Mouse (Mus musculus) splenic B cell, adult 2 months (primary cell): ENCODE measurements around the gene Kirrel3.

ENCODE experiments used
- DNase-seq: peaks from one replicate; pipeline ENCODE4 v3.0.0-alpha.2; 2011; ENCODE audit warnings: low read depth, low spot score
- H3K27me3 ChIP-seq: 2 replicates; pipeline ENCODE4 v1.6.1; 2012; ENCODE audit warnings: mild to moderate bottlenecking, low read length, moderate library complexity, mixed read lengths; ENCODE audit not compliant: control insufficient read depth, poor library complexity, insufficient read depth, severe bottlenecking
- H3K36me3 ChIP-seq: 2 replicates; pipeline ENCODE4 v1.6.1; 2012; ENCODE audit warnings: mild to moderate bottlenecking, low read length, moderate library complexity, mixed read lengths; ENCODE audit not compliant: control insufficient read depth, poor library complexity, insufficient read depth, severe bottlenecking

The Kirrel3 gene

DNA sequence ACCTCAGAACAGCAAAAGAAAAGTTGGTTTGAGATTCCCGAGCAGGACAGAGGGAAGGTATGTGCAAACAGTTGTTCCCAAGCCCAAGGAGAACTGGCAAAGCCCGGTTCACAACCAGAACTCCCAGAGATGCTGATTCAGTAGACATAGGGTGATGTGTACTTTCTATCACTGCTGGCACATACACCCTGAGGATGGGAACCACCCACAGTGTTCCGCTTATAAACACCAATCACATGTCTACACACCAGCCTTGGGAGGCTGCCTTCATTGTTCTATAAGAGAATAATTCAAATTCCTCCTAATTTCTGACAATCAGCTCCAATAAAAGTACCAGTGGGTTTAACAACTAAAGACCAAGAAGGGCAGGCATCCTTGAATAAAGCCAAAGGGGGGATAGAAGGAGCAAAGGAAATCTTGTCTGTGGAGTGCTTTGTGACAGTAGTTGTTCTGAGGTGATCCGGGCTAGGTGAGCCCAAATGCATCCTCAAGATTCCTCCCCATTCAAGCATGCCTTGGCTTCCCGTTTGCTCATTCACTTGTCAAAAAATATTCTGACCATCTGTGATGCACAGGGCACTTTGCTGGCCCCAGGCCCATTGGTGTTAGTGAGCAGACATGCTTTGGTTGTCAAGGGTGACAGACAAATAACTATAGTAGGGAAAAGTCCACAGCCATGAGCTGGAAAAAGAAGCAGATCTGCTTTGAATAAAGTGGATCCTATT lies 266.5 kb downstream of the Kirrel3 start:
- Histone ChIP-seq H3K36me3 (no peaks in the 10 kb centered on the region), H3K27me3 (no peaks in the 10 kb centered on the region)
- no peak for DNase-seq

DNA sequence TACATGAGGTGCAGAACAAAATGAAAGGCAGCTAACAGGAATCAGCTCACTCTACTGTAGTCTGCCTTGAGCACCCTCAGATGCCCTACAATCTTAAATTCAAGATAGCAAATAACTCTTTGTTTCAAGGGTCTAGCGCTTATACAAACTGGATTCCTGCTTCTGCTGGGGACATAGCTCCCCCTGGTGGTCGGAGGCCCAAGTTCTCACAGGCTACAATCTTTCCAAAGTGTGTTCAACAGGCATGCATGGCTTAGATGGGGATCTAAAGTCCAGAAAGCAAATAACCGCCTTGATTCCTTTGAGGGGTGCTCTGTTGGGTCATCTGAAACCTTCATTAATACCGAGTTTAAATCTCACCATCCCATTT lies 267.1 kb downstream of the Kirrel3 start:
- DNase-seq, result peak; percentile 44
- Histone ChIP-seq H3K36me3 (no peaks in the 10 kb centered on the region), H3K27me3 (no peaks in the 10 kb centered on the region)

DNA sequence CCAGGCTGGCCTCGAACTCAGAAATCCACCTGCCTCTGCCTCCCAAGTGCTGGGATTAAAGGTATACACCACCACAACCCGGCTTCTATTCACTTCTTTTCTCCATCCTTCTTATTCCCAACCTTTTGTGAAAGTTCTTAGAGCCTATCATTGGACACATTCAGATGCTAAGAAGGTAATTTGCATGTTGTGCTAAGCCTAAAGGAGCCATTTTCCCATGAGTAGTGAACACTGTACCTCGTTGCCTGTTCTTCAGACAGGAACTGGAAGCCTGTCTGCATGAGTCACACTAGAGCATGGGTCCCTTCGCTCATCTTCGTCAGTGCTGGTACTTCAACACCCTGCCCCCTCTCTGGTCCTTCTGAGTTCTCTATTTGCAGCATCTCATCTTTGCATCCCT lies 268.2 kb downstream of the Kirrel3 start:
- Histone ChIP-seq H3K27me3 (no peaks in the 10 kb centered on the region), H3K36me3 (no peaks in the 10 kb centered on the region)
- DNase-seq, result no peak

DNA sequence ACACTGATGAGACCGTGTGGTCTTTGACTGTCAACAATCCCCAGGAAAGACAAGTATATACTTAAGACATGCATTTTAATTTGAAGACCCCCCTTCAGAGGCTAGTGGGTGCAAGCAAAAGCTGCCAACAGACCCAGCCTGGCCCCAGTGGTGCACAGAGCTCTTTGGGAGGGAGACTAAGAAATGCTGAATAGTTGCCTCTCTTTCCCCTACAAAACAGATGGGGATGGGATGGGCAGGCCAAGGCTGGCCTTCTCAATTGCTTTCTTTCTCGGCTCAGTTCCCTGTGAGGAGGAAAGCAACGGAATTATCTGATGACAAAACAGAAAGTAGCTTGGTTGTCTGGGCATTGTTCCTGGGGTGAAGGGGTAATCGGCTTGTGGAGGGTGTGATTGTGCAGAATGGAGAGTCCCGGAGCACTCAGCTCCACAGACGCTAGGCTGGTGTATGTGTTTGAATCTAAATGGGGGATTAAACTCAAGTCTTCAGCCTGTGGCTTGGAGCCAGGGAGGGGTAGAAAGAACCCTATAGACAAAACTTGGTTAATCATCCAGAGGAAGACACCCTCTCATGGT lies 268.9 kb downstream of the Kirrel3 start:
- DNase-seq, result no peak
- Histone ChIP-seq H3K36me3 (no peaks in the 10 kb centered on the region), H3K27me3 (no peaks in the 10 kb centered on the region)

DNA sequence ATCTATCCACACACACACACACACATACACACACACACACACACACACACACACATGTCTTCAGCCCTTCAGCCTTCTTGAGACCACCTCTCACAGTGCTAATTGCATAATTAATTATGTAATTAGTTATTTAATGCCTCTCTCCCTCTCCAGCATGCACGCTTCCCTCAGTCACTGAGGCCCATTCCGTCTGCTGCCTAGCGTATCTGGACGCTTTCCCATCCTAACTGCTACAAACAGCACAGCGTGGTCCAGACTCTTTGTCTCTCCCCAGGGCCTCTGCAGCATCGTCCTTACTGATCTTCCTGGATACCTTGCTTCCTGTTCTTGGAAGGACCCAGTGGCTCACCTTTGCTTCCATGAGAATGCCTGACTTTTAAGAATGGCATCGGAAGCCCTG lies 270.4 kb downstream of the Kirrel3 start:
- DNase-seq, result no peak
- Histone ChIP-seq H3K36me3 (no peaks in the 10 kb centered on the region), H3K27me3 (no peaks in the 10 kb centered on the region)

DNA sequence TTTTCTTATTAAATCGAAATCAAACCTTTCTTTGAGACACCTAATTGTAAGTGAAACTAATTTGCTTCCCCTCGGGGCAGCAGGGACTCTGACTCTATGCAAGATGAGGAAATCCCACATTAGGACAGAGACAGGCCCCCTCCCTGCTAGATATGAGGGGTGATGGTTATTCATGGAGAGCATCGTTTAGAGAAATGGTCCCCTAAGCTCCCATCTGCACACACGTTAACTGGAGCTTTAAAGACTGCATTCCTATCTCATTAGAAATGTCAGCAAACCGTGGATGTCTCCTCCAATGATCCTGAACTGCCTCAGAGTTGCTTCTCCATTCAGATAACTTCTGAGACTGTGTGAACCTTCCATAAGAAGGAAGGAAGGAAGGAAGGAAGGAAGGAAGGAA lies 273.2 kb downstream of the Kirrel3 start:
- Histone ChIP-seq H3K36me3 (no peaks in the 10 kb centered on the region), H3K27me3 (no peaks in the 10 kb centered on the region)
- DNase-seq, result no peak

DNA sequence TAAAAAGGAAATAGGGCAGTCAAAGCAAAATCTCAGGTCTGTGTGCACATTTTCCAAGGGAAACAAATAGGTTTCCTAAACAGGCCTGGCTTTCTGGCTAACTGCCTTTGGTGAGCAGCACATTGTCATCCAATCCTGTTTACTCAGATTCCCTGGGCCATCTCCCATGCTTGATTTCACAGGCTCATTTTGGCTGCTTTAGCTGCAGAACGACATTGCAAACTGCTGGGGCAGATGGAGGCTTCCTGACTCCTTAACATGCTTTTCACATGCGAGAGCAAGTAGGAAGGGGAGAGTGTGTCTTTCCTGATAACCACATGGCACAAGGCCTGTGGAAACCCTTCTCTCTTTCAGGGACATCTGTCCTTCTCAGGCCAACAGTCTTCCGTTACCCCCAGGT lies 274.8 kb downstream of the Kirrel3 start:
- DNase-seq, result no peak
- no peaks in the 10 kb centered on the region for H3K27me3 ChIP-seq
- no peaks in the 10 kb centered on the region for H3K36me3 ChIP-seq

DNA sequence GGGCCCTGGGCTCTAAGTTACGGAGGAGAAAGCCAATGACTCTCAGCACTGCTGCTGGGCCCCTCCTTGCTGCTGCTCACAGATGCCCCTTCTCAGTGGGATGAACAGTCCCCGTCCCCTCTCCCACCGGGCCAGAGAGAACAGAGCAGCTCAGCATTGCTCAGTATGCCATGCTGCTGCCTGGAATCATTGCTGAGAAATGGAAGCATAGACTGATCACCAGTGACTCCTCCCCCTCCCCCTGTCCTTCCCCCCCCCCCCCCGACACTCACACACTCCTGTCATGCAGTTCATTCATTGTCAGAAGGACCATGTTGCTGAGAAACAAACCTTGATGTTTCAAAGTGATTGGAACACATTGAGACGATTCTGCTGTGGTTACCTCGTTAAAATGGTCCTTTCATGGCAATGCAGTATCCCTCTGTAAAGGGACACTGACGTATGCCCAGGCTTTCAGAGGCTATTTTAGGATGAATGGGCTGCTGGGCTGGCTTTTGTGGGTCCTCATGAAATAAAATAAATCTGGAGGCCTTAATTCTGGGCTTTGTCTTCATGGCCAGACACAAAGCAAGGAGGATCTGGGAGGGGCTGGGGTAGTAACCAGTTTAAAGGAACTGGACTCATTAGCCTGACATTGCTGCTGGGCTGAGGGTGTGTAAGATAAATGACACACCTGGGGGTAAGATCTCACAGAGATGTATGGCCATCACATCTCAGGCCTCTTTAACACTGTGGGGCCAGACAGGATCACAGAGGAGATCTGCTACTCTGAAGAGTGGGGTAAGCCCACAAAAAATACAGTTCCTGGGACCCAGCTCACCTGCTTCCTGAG lies 281.3 kb downstream of the Kirrel3 start:
- Histone ChIP-seq H3K27me3 (no peaks in the 10 kb centered on the region), H3K36me3 (no peaks in the 10 kb centered on the region)
- DNase-seq, result no peak

DNA sequence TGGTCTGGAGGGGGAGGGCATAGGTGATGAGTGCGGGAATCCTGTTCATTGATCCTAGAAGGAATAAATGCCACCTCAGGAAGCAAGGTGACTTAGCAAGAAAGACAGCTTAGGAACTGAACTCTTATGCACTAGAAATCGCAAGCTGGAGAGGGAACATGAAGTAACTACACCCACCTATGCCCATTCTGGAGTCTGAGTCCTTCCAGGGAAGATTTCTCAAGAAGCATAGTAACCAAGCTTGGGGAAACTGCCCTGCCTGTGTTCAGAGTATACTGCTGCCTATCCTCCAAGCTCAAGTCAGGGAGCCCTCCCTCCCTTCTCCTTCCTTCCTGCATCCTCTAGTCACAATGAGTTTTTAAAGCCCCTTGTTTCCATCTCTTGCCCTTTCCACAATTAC lies 283.3 kb downstream of the Kirrel3 start:
- no peak for DNase-seq
- no peaks in the 10 kb centered on the region for H3K27me3 ChIP-seq
- H3K36me3 ChIP-seq, result no peaks in the 10 kb centered on the region

DNA sequence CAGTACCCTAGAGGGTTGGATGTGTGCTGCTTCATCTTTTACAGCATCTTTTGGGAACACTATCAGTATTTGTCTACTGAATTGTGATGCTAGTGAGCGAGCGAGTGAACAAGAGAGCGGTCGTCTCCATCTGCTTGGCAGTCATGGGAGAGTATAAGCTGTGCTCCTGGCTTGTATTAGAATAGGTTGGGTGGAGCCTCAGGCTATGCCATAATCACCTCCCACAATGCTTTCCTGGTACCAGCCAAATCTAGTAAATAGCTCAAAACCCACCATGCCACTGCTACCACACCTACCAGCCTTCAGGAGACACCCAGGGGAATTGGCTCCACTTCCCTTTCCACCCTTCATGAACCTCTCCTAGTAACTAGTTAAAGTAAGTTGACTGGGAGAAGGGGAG lies 285.3 kb downstream of the Kirrel3 start:
- Histone ChIP-seq H3K27me3 (no peaks in the 10 kb centered on the region), H3K36me3 (no peaks in the 10 kb centered on the region)
- no peak for DNase-seq

DNA sequence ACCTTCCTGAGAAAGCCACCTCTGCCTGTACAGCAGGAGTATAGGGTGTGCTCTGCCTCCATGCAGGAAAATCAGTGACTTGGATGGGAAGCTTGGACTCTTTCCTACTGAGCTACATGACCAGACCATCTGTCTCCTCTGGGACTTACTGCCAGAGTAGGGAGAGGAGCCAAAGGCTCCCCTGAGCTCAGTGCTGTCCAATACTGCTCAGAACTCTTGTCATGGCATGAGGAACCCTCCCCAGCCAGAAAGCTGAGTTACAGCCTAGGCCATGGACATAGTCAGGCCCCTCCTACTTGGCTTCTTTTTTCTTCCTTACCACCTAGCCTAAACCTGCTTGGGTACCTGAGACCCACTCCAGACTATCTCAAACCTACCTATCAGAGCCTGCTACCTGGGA lies 285.7 kb downstream of the Kirrel3 start:
- DNase-seq, result no peak
- H3K36me3 ChIP-seq, result no peaks in the 10 kb centered on the region
- H3K27me3 ChIP-seq, result no peaks in the 10 kb centered on the region

DNA sequence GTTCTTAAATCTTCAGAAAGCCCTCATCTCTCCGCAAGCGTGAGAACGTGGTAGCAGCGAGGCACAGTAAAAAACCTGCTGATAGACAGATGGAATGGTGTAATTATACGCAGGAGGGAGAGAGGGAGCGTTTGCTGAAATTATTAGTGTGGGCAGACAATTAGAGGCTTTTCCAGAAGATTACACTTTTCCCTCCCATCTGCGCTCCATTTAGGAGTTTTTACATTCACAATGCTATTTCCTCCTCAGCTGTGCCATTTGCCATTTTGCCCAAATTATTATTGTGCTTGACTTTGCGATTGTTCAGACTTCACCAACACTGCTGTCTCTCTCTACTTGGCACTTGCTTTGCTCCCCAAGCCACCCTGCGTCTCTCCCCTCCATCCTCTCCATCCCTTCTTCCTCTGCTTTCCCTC lies 286.3 kb downstream of the Kirrel3 start:
- no peaks in the 10 kb centered on the region for H3K36me3 ChIP-seq
- DNase-seq, result no peak
- no peaks in the 10 kb centered on the region for H3K27me3 ChIP-seq

DNA sequence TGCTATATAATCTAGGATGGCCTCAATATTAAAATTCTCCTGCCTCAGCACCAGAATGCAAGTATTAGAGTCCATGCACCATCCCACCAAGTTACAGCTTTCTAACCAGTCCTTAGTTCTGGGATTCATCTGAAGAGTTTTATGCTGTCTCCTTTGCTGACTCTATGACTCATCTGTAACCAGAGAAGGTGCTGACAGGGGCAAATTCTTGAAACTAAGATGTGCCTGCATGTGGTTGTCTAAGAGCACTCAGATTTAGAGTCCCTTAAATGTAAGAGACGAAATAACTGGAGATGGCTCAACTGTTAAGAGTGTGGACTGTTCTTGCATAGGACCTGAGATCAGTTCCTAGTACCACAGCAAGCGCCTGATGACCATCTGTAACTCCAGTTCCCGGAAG lies 295.7 kb downstream of the Kirrel3 start:
- no peak for DNase-seq
- no peaks in the 10 kb centered on the region for H3K36me3 ChIP-seq
- H3K27me3 ChIP-seq, result no peaks in the 10 kb centered on the region

DNA sequence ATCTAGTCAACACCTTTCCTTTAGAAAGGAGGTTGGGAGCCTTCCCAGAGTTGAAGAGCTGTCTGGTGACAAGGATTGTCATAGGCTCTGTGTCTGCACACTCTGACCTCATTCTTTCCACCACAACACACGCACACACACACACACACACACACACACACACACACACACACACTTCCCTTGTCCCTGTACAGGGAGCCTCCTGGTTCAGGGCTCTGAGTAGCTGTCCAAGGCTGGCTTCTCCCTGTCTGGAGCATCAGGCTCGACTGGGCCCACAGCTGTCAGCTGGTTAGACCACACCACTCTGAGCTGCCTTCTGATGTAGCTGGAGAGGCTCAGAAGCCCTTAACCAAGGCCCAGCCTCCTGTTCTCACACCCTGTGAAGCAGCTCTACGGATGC lies 302.2 kb downstream of the Kirrel3 start:
- Histone ChIP-seq H3K27me3 (no peaks in the 10 kb centered on the region), H3K36me3 (no peaks in the 10 kb centered on the region)
- no peak for DNase-seq

DNA sequence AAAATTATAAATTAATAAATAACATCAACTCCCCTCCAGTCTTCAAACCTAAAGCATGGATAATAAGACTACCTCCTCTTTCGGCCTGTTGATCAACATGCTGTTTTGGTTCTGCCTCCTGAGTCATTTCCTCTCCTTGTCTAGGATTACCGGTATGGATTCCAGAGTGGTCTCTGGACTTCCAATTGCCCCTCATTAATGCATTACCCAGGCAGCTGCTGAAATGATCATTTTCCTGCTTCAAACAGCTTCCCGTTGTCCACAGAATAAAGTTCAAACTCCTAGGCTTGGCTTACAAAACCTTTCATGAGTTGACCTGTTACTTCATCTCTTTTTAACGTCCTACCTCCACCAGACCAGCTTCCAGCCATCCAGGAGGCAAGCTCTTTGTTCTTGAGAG lies 309.5 kb downstream of the Kirrel3 start:
- Histone ChIP-seq H3K27me3 (no peaks in the 10 kb centered on the region), H3K36me3 (no peaks in the 10 kb centered on the region)
- DNase-seq, result no peak
